Mouse (Mus musculus): Measurements from ENCODE around the gene Sipa1l3. TPM values are rescaled to one million over a fixed set of nuclear protein-coding genes. Genes with fewer than 3 reads are reported as not detected.

The Sipa1l3 gene
- polyA plus RNA-seq, 1 experiment, result 19.0 TPM

- peaks cover 77% of the 10 kb centered on the region for H3K79me2 ChIP-seq (ENCODE audit: control insufficient read depth, insufficient read depth)
- H3K27me3 ChIP-seq (ENCODE audit: control insufficient read depth, insufficient read depth, insufficient read length), result no peaks in the 10 kb centered on the region
- no peak overlapping the region for H3K4me2 ChIP-seq (ENCODE audit: low read depth)
Measured at GRCm38 (mm10) chr7:29499071-29499470, 19.4 kb downstream of the Sipa1l3 start.

GRCm38 (mm10) chr7:29496953-29497590 is 21.4 kb downstream of the Sipa1l3 start:
- Histone ChIP-seq H3K27me3 (ENCODE audit: control insufficient read depth, insufficient read depth, insufficient read length) (no peaks in the 10 kb centered on the region), H3K4me3 (no peak overlapping the region), H3ac (ENCODE audit: control insufficient read depth, insufficient read length) (no peak overlapping the region), H3K36me3 (ENCODE audit: control insufficient read depth, insufficient read depth) (no peaks in the 10 kb centered on the region), H3K4me2 (ENCODE audit: low read depth) (no peak overlapping the region), H3K79me2 (ENCODE audit: control insufficient read depth, insufficient read depth) (peaks cover 74% of the 10 kb centered on the region)
- TF ChIP-seq SRF (IDR thresholded peaks at IDR 0.05; ENCODE audit: control insufficient read depth, insufficient read length, low read depth) (no peak), POLR2AphosphoS2 (IDR thresholded peaks at IDR 0.05; ENCODE audit: insufficient read length, low read depth) (no peak), REST (IDR thresholded peaks at IDR 0.05; ENCODE audit: insufficient read depth, insufficient read length) (peak; percentile 46), MYOD1 (IDR thresholded peaks at IDR 0.05; ENCODE audit: control insufficient read depth in 1 of 3, insufficient read length in 2 of 3, low read depth in 2 of 3) (no peak), CEBPB (IDR thresholded peaks at IDR 0.05; ENCODE audit: insufficient read depth, poor library complexity, severe bottlenecking) (no peak)

More at GRCm38 (mm10) chr7:29499071-29499470, 19.4 kb downstream of the Sipa1l3 start:
- TF ChIP-seq POLR2AphosphoS2 (IDR thresholded peaks at IDR 0.05; ENCODE audit: insufficient read length, low read depth) (no peak), REST (IDR thresholded peaks at IDR 0.05; ENCODE audit: insufficient read depth, insufficient read length) (no peak), TCF12 (IDR thresholded peaks at IDR 0.05; ENCODE audit: insufficient read depth, poor library complexity, severe bottlenecking) (no peak), TCF3 (IDR thresholded peaks at IDR 0.05; ENCODE audit: insufficient read length, low read depth) (no peak), POLR2A (IDR thresholded peaks at IDR 0.05; ENCODE audit: insufficient read length, low read depth) (no peak), MYOG (IDR thresholded peaks at IDR 0.05; ENCODE audit: control insufficient read depth in 1 of 3, insufficient read depth in 1 of 3, insufficient read length in 2 of 3, low read depth in 2 of 3) (no peak), MYOD1 (IDR thresholded peaks at IDR 0.05; ENCODE audit: control insufficient read depth in 1 of 3, insufficient read length in 2 of 3, low read depth in 2 of 3) (no peak), E2F4 (IDR thresholded peaks at IDR 0.05; ENCODE audit: insufficient read depth) (no peak), USF1 (IDR thresholded peaks at IDR 0.05; ENCODE audit: low read depth) (no peak)
- no peak overlapping the region for H3ac ChIP-seq (ENCODE audit: control insufficient read depth, insufficient read length)
- no peak overlapping the region for H3K4me3 ChIP-seq
- H3K36me3 ChIP-seq (ENCODE audit: control insufficient read depth, insufficient read depth), result no peaks in the 10 kb centered on the region

GRCm38 (mm10) chr7:29496332-29496731 is 22.1 kb downstream of the Sipa1l3 start:
- no peaks in the 10 kb centered on the region for H3K36me3 ChIP-seq (ENCODE audit: control insufficient read depth, insufficient read depth)
- H3ac ChIP-seq (ENCODE audit: control insufficient read depth, insufficient read length), result no peak overlapping the region
- H3K27me3 ChIP-seq (ENCODE audit: control insufficient read depth, insufficient read depth, insufficient read length), result no peaks in the 10 kb centered on the region
- peak overlapping the region; percentile 18 for H3K4me2 ChIP-seq (ENCODE audit: low read depth)
- peaks cover 71% of the 10 kb centered on the region for H3K79me2 ChIP-seq (ENCODE audit: control insufficient read depth, insufficient read depth)
- no peak overlapping the region for H3K4me3 ChIP-seq
- TF ChIP-seq POLR2AphosphoS2 (IDR thresholded peaks at IDR 0.05; ENCODE audit: insufficient read length, low read depth), result no peak
- TF ChIP-seq USF1 (IDR thresholded peaks at IDR 0.05; ENCODE audit: low read depth), result no peak
- TF ChIP-seq REST (IDR thresholded peaks at IDR 0.05; ENCODE audit: insufficient read depth, insufficient read length), result no peak
- no peak for TF ChIP-seq MYOG (IDR thresholded peaks at IDR 0.05; ENCODE audit: control insufficient read depth in 1 of 3, insufficient read depth in 1 of 3, insufficient read length in 2 of 3, low read depth in 2 of 3)
- TF ChIP-seq TCF12 (IDR thresholded peaks at IDR 0.05; ENCODE audit: insufficient read depth, poor library complexity, severe bottlenecking), result no peak
- no peak for TF ChIP-seq POLR2A (IDR thresholded peaks at IDR 0.05; ENCODE audit: insufficient read length, low read depth)
- TF ChIP-seq MAX (IDR thresholded peaks at IDR 0.05; ENCODE audit: low read depth), result no peak
- no peak for TF ChIP-seq CEBPB (IDR thresholded peaks at IDR 0.05; ENCODE audit: insufficient read depth, poor library complexity, severe bottlenecking)
- TF ChIP-seq SRF (IDR thresholded peaks at IDR 0.05; ENCODE audit: control insufficient read depth, insufficient read length, low read depth), result no peak
- TF ChIP-seq MYOD1 (IDR thresholded peaks at IDR 0.05; ENCODE audit: control insufficient read depth in 1 of 3, insufficient read length in 2 of 3, low read depth in 2 of 3), result no peak
- TF ChIP-seq E2F4 (IDR thresholded peaks at IDR 0.05; ENCODE audit: insufficient read depth), result no peak
- TF ChIP-seq TCF3 (IDR thresholded peaks at IDR 0.05; ENCODE audit: insufficient read length, low read depth), result no peak

GRCm38 (mm10) chr7:29495880-29496279 is 22.6 kb downstream of the Sipa1l3 start:
- H3ac ChIP-seq (ENCODE audit: control insufficient read depth, insufficient read length), result no peak overlapping the region
- no peaks in the 10 kb centered on the region for H3K27me3 ChIP-seq (ENCODE audit: control insufficient read depth, insufficient read depth, insufficient read length)
- peak overlapping the region; percentile 18 for H3K4me2 ChIP-seq (ENCODE audit: low read depth)
- TF ChIP-seq SRF (IDR thresholded peaks at IDR 0.05; ENCODE audit: control insufficient read depth, insufficient read length, low read depth), result no peak
- TF ChIP-seq MYOG (IDR thresholded peaks at IDR 0.05; ENCODE audit: control insufficient read depth in 1 of 3, insufficient read depth in 1 of 3, insufficient read length in 2 of 3, low read depth in 2 of 3), result no peak
- no peak for TF ChIP-seq CEBPB (IDR thresholded peaks at IDR 0.05; ENCODE audit: insufficient read depth, poor library complexity, severe bottlenecking)
- TF ChIP-seq TCF12 (IDR thresholded peaks at IDR 0.05; ENCODE audit: insufficient read depth, poor library complexity, severe bottlenecking), result no peak
- no peak for TF ChIP-seq E2F4 (IDR thresholded peaks at IDR 0.05; ENCODE audit: insufficient read depth)
- TF ChIP-seq USF1 (IDR thresholded peaks at IDR 0.05; ENCODE audit: low read depth), result no peak
- TF ChIP-seq MAX (IDR thresholded peaks at IDR 0.05; ENCODE audit: low read depth), result no peak
- TF ChIP-seq POLR2AphosphoS2 (IDR thresholded peaks at IDR 0.05; ENCODE audit: insufficient read length, low read depth), result no peak
- no peak for TF ChIP-seq POLR2A (IDR thresholded peaks at IDR 0.05; ENCODE audit: insufficient read length, low read depth)
- TF ChIP-seq TCF3 (IDR thresholded peaks at IDR 0.05; ENCODE audit: insufficient read length, low read depth), result no peak
- no peak for TF ChIP-seq MYOD1 (IDR thresholded peaks at IDR 0.05; ENCODE audit: control insufficient read depth in 1 of 3, insufficient read length in 2 of 3, low read depth in 2 of 3)
- TF ChIP-seq REST (IDR thresholded peaks at IDR 0.05; ENCODE audit: insufficient read depth, insufficient read length), result no peak
- peaks cover 69% of the 10 kb centered on the region for H3K79me2 ChIP-seq (ENCODE audit: control insufficient read depth, insufficient read depth)
- no peaks in the 10 kb centered on the region for H3K36me3 ChIP-seq (ENCODE audit: control insufficient read depth, insufficient read depth)
- H3K4me3 ChIP-seq, result no peak overlapping the region
